Comparison of ENCODE assay signal across 9 mouse cellular contexts in the genomic region with DNA sequence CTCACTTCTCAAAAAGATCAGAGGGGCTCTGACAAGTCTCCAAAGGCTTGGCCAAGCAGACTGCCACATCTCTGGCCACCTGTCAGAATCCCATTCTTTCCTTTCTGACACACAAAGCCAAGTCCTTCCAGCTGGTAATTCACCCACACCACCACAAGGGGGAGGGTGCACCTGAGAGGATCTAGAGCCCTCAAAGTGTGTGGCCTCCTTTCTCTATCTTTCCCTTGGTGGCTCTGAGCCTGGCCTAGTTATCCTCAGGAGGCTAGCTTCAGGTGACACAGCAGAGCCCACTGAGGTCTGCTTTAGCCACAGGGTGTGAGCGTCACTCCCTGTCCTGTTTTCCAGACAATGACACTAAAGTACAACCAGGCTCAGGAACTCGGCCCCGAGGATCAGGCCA. TPM values are rescaled to one million over a fixed set of nuclear protein-coding genes. Genes with fewer than 3 reads are reported as not detected.
A peak's percentile ranks its signal among the peaks of the same experiment; 100 is the strongest.
DNase-seq lines count a peak whose midpoint lies in the region; ATAC-seq lines count a peak whose summit lies in the region.
"Had no signal": no experiment of that assay in that cellular context is flagged by ENCODE, and none has a peak within 500 bp of the region (broad histone marks: within the 10 kb centered on the region; RNA-seq: fewer than 3 reads in every experiment).

No protein-coding gene starts in this region.

- H3K27me3 ChIP-seq in heart, embryonic 14.5 days (ENCODE audit: control insufficient read depth, insufficient read depth, low read length) = no peaks in the 10 kb centered on the region
- no peaks in the 10 kb centered on the region for H3K27me3 ChIP-seq in limb, embryonic 11.5 days (ENCODE audit: control insufficient read depth, insufficient read depth, low read length)

- ATAC-seq in heart, embryonic 14.5 days (ENCODE audit: insufficient number of reproducible peaks, insufficient read depth, low FRiP score, low read depth) = peak; percentile 12; the same call in 1 of the 2 replicates
- ATAC-seq in limb, embryonic 11.5 days (ENCODE audit: insufficient number of reproducible peaks, low FRiP score, low TSS enrichment, low read depth) = no peak
- ATAC-seq in neutrophil, adult 5-6 weeks (ENCODE audit: extremely low read depth, insufficient number of reproducible peaks, low FRiP score, poor library complexity, severe bottlenecking) = peak; percentile 51; the same call in 1 of the 2 replicates

- peaks cover 5 to 14% of the 10 kb centered on the region in 2 experiments; a peak in 3 of 4 replicates for H3K4me1 ChIP-seq in heart, embryonic 14.5 days (ENCODE audit: control insufficient read depth in 2 of 2, insufficient read depth in 2 of 2, low read length in 2 of 2)
- 0 out of 2 replicates have a peak, but pooled peaks cover 2% of the 10 kb centered on the region for H3K4me1 ChIP-seq in limb, embryonic 11.5 days (ENCODE audit: control insufficient read depth, insufficient read depth, low read length)

- H3K9me3 ChIP-seq in heart, embryonic 14.5 days (ENCODE audit: control insufficient read depth, low read length) = no peaks in the 10 kb centered on the region
- H3K9me3 ChIP-seq in limb, embryonic 11.5 days (ENCODE audit: control insufficient read depth, low read length) = no peaks in the 10 kb centered on the region

- H3K27ac ChIP-seq in heart, embryonic 14.5 days (replicated peaks in 1 of 2; ENCODE audit: control insufficient read depth in 1 of 2, insufficient read depth in 1 of 2, low read depth in 2 of 2, low read length in 2 of 2) = peak overlapping the region; percentile 78 to 88
- H3K27ac ChIP-seq in limb, embryonic 11.5 days (replicated peaks; ENCODE audit: low read depth, low read length) = no peak overlapping the region

- peak overlapping the region; percentile 2; the same call in 1 of the 2 replicates for H3K9ac ChIP-seq in heart, embryonic 14.5 days (ENCODE audit: low read length)
- H3K9ac ChIP-seq in limb, embryonic 11.5 days (ENCODE audit: low read length) = no peak overlapping the region

- WGBS in heart, embryonic 14.5 days = 37% methylated on average over 3 of the region's 3 CpGs
- 84% methylated on average over 3 of the region's 3 CpGs for WGBS in limb, embryonic 11.5 days

- peak; percentile 64 for DNase-seq in layer of hippocampus, adult 11-12 months (ENCODE audit: low spot score)
- DNase-seq in layer of hippocampus, postnatal 36 days = no peak
- peak; percentile 71 for DNase-seq in Muller cell, postnatal 12 days (ENCODE audit: inconsistent ontology term)
- DNase-seq in cerebellum, adult 9-11 months = peak; percentile 82
- DNase-seq in limb, embryonic 11.5 days (ENCODE audit: low spot score) = peak; percentile 71
- DNase-seq in thymus, postnatal 36 days = peak; percentile 57 to 62

- no peak overlapping the region for H3K4me2 ChIP-seq in heart, embryonic 14.5 days (ENCODE audit: low read length)
- no peak overlapping the region for H3K4me2 ChIP-seq in limb, embryonic 11.5 days (ENCODE audit: low read depth, severe bottlenecking)

- no peak overlapping the region for H3K4me3 ChIP-seq in heart, embryonic 14.5 days (ENCODE audit: control insufficient read depth in 1 of 2, insufficient read depth in 1 of 2, low read depth in 1 of 2, low read length in 2 of 2)
- H3K4me3 ChIP-seq in limb, embryonic 11.5 days (ENCODE audit: low read depth, low read length) = no peak overlapping the region
- H3K4me3 ChIP-seq: erythroblast, embryonic 14.5 days had no signal

- peaks cover 88% of the 10 kb centered on the region for H3K36me3 ChIP-seq in heart, embryonic 14.5 days (ENCODE audit: control insufficient read depth, insufficient read depth, low read length)
- H3K36me3 ChIP-seq in limb, embryonic 11.5 days (ENCODE audit: control insufficient read depth, insufficient read depth, low read length) = peaks cover 4% of the 10 kb centered on the region; the same call in 1 of the 2 replicates

RNA-seq across cellular contexts. Expression of a gene that starts 7.6 kb away (rescaled TPM):
- 10 to 100 TPM; 36.7 to 44.0 TPM for total RNA-seq in layer of hippocampus, postnatal 36 days (2021)
- 37.2 and 38.0 TPM in 2 replicates for polyA plus RNA-seq in heart, embryonic 14.5 days (2014; fragmentation: Nextera tagmentation; extraction: Ambion mirVana)
- 9.9 and 14.6 TPM in 2 replicates for polyA plus RNA-seq in limb, embryonic 11.5 days (2014; fragmentation: Nextera tagmentation; extraction: Ambion mirVana)
- total RNA-seq in neutrophil, adult 5-6 weeks (2017) = 1.6 and 2.6 TPM in 2 replicates

RNA-seq across cellular contexts. Expression of a gene that starts 11.4 kb away (rescaled TPM):
- total RNA-seq in layer of hippocampus, postnatal 36 days (2021) = 10 to 100 TPM; 27.8 to 28.2 TPM
- 12.7 and 13.9 TPM in 2 replicates for polyA plus RNA-seq in heart, embryonic 14.5 days (2014; fragmentation: Nextera tagmentation; extraction: Ambion mirVana)
- polyA plus RNA-seq in limb, embryonic 11.5 days (2014; fragmentation: Nextera tagmentation; extraction: Ambion mirVana) = 12.0 and 12.3 TPM in 2 replicates
- 35.4 and 39.3 TPM in 2 replicates for total RNA-seq in neutrophil, adult 5-6 weeks (2017)

RNA-seq across cellular contexts. Expression of a gene that starts 11.7 kb away (rescaled TPM):
- total RNA-seq in layer of hippocampus, postnatal 36 days (2021) = 1 to 10 TPM; 8.2 to 8.6 TPM
- 5.4 and 5.9 TPM in 2 replicates for polyA plus RNA-seq in heart, embryonic 14.5 days (2014; fragmentation: Nextera tagmentation; extraction: Ambion mirVana)
- 11.0 and 11.8 TPM in 2 replicates for polyA plus RNA-seq in limb, embryonic 11.5 days (2014; fragmentation: Nextera tagmentation; extraction: Ambion mirVana)
- 3.8 and 3.9 TPM in 2 replicates for total RNA-seq in neutrophil, adult 5-6 weeks (2017)

RNA-seq across cellular contexts. Expression of a gene that starts 13.5 kb away (rescaled TPM):
- total RNA-seq in layer of hippocampus, postnatal 36 days (2021) = not detected
- polyA plus RNA-seq in heart, embryonic 14.5 days (2014; fragmentation: Nextera tagmentation; extraction: Ambion mirVana) = 0.59 and 1.7 TPM in 2 replicates
- 13.8 and 14.6 TPM in 2 replicates for polyA plus RNA-seq in limb, embryonic 11.5 days (2014; fragmentation: Nextera tagmentation; extraction: Ambion mirVana)
- not detected in 2 replicates for total RNA-seq in neutrophil, adult 5-6 weeks (2017)
- polyA plus RNA-seq: erythroblast, embryonic 14.5 days had no signal

RNA-seq across cellular contexts. Expression of a gene that starts 23.5 kb away (rescaled TPM):
- total RNA-seq in layer of hippocampus, postnatal 36 days (2021) = 1 to 10 TPM; 1.2 to 1.5 TPM
- 349 and 388 TPM in 2 replicates for polyA plus RNA-seq in heart, embryonic 14.5 days (2014; fragmentation: Nextera tagmentation; extraction: Ambion mirVana)
- 634 and 636 TPM in 2 replicates for polyA plus RNA-seq in limb, embryonic 11.5 days (2014; fragmentation: Nextera tagmentation; extraction: Ambion mirVana)
- 2.8 and 3.7 TPM in 2 replicates for total RNA-seq in neutrophil, adult 5-6 weeks (2017)

Comparison
In these comparisons a context has a peak if more than half of its experiments do, and no peak if none do; other contexts are left out.
1. DNase-seq: peak in layer of hippocampus, adult 11-12 months (single experiment), Muller cell, postnatal 12 days (single experiment), cerebellum, adult 9-11 months (single experiment), limb, embryonic 11.5 days (single experiment) and thymus, postnatal 36 days (2 of 2); none in layer of hippocampus, postnatal 36 days (0 of 2).
2. RNA of a gene that starts 7.6 kb away (total RNA-seq): 36.7 to 44.0 TPM in layer of hippocampus, postnatal 36 days; 1.6 to 2.6 TPM in neutrophil, adult 5-6 weeks; every median in the first group is over 10 times any median in the second.